Mouse (Mus musculus) liver, embryonic 14.5 days (tissue): ENCODE results near the gene Scn4a. TPM values are rescaled to one million over a fixed set of nuclear protein-coding genes. Genes with fewer than 3 reads are reported as not detected.

Experiments used
- ATAC-seq: fragments of 200-750 bp; cut with Nextera tagmentation; 2 replicates; pipeline ENCODE4 v1.8.0; 2017; ENCODE audit warnings: moderate number of reproducible peaks, mild to moderate bottlenecking, moderate library complexity; ENCODE audit not compliant: insufficient read depth
- DNase-seq, 3 experiments: peaks; one replicate each; pipeline ENCODE4 v3.0.0-alpha.2; 2012 to 2013; ENCODE audit warnings: low read depth in 3 of 3, low spot score in 3 of 3
- H3K27ac ChIP-seq: fragments of 300-500 bp; sonication (generic); 2 replicates; pipeline ENCODE4 v1.5.1; 2014; ENCODE audit warnings: moderate library complexity, mild to moderate bottlenecking, control low read depth, inconsistent platforms
- H3K27me3 ChIP-seq: fragments of 300-500 bp; sonication (generic); 2 replicates; pipeline ENCODE4 v1.6.1; 2014; ENCODE audit warnings: mild to moderate bottlenecking, low read length, moderate library complexity; ENCODE audit not compliant: control insufficient read depth, insufficient read depth
- H3K36me3 ChIP-seq: fragments of 300-500 bp; sonication (generic); replicated peaks from 2 replicates; pipeline ENCODE4 v1.6.1; 2014; ENCODE audit warnings: low read depth; ENCODE audit not compliant: control insufficient read depth, insufficient read depth
- H3K4me1 ChIP-seq, 2 experiments: fragments of 200-500 bp in 1 of 2; fragments of 300-500 bp in 1 of 2; sonication (generic) in 1 of 2; replicated peaks; 2 replicates each; pipeline ENCODE4 v1.6.1; 2012 to 2014; ENCODE audit warnings: antibody characterized with exemption in 1 of 2, inconsistent platforms in 1 of 2, low read length in 1 of 2; ENCODE audit not compliant: control insufficient read depth in 2 of 2, insufficient read depth in 2 of 2
- H3K4me2 ChIP-seq: fragments of 300-500 bp; sonication (generic); 2 replicates; pipeline ENCODE4 v1.6.1; 2014; ENCODE audit warnings: low read depth, mild to moderate bottlenecking, control low read depth, moderate library complexity
- H3K4me3 ChIP-seq, 2 experiments: fragments of 200-500 bp in 1 of 2; fragments of 300-500 bp in 1 of 2; sonication (generic) in 1 of 2; 2 replicates each; pipeline ENCODE4 v1.5.1; 2012 to 2014; ENCODE audit warnings: low read depth in 2 of 2, low read length in 2 of 2, mild to moderate bottlenecking in 2 of 2, control low read depth in 1 of 2, inconsistent platforms in 1 of 2, moderate library complexity in 1 of 2; ENCODE audit not compliant: insufficient read depth in 1 of 2
- H3K9ac ChIP-seq: fragments of 300-500 bp; sonication (generic); replicated peaks from 2 replicates; pipeline ENCODE4 v1.6.1; 2014; ENCODE audit warnings: mild to moderate bottlenecking, control low read depth, moderate library complexity
- H3K9me3 ChIP-seq: fragments of 300-500 bp; sonication (generic); 2 replicates; pipeline ENCODE4 v1.6.1; 2016; ENCODE audit warnings: low read length, mixed read lengths; ENCODE audit not compliant: control insufficient read depth
- CTCF ChIP-seq: IDR thresholded peaks from 2 replicates; pipeline ENCODE4 v1.5.1; 2016; ENCODE audit warnings: antibody characterized with exemption, low read depth, control low read depth
- EP300 ChIP-seq: IDR thresholded peaks from 2 replicates; pipeline ENCODE4 v1.6.1; 2016; ENCODE audit warnings: antibody characterized with exemption, low read depth
- WGBS: fragments of 180-500 bp; shearing (Covaris S2); extraction: QIAGEN DNeasy Blood & Tissue Kit; methylation state at CpG from one replicate; pipeline ENCODE4 v1.1.7; 2014; ENCODE audit not compliant: insufficient replicate concordance; 5-methylcytosine and 5-hydroxymethylcytosine counted together
- polyA plus RNA-seq, 2 experiments: library from polyadenylated mRNA; depleted of rRNA in 1 of 2; stranded (reverse) in 1 of 2; unstranded in 1 of 2; fragments of >200 nt; fragmentation: Nextera tagmentation in 1 of 2; extraction: Ambion mirVana in 1 of 2; gene quantifications; 2 replicates each; pipeline versions ENCODE4 v1.2.1 to v1.2.3; 2012 to 2014

Gene Scn4a
- polyA plus RNA-seq, 2 experiments: 0.01 TPM; not detected in 1

DNA sequence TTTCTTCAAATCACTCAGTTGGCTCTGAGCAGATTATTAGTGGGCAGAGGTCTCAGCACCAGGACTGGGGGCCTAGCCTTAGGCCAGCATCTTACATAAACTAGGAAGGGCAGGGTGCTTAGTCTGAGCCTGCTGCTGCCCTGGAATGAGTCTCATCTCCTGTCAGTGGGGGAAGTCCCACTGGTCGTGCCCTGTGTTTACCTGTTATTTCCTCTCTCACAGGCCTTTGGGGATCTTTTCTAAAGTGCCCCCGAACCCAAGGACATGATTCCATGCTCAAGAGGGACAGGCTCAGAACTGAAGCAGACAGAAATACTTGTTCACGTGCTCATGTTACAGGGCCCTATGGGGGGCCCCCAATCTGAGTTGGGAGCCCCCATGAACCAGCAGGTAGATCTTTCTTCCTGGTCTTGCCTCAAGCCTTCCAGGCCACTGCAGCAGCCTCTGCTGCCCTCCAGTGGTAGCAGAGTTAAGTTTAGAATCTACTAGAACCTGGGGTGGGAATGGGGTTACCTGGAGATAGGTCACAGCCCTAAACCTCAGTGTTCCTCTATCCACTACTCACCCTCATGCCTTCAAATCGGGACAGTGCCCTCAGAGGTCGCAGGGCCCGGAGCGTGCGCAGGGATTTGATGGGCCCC, 27.4 kb downstream of the Scn4a start:
- Histone ChIP-seq H3K4me2 (no peak overlapping the region), H3K27me3 (no peaks in the 10 kb centered on the region), H3K9ac (no peak overlapping the region), H3K4me3 (no peak overlapping the region), H3K36me3 (no peaks in the 10 kb centered on the region), H3K9me3 (no peaks in the 10 kb centered on the region), H3K4me1 (peaks cover 0 to 9% of the 10 kb centered on the region in 2 experiments; a peak in 2 of 4 replicates), H3K27ac (no peak overlapping the region)
- TF ChIP-seq CTCF (peak; percentile 77), EP300 (no peak)
- ATAC-seq (no peak), DNase-seq (peak in 2 of 3 experiments; percentile 9 to 16)
- WGBS: 53% methylated on average over 8 of the region's 8 CpGs

DNA sequence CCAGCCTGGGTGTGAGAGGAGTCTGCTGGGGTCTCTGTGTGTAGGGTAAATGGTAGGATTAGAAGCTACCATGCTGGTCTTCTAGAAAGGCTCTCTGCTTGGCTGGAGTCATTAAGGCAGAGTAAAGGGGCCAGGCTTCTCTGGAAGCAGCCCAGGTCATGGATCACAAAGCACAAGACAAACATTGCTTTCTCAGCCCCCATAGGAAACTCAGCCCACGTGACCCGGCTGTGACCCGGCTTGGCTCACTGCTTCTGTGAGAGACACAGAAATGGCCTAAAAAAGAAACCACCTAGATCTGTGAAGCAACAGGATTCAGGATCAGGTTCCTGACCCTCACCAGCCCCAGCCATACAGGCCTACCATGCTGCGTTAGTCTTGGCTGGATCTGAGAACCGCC, 28.2 kb downstream of the Scn4a start:
- Histone ChIP-seq H3K4me2 (no peak overlapping the region), H3K9me3 (no peaks in the 10 kb centered on the region), H3K9ac (no peak overlapping the region), H3K27ac (no peak overlapping the region), H3K4me1 (peaks cover 0 to 9% of the 10 kb centered on the region in 2 experiments; a peak in 2 of 4 replicates), H3K36me3 (no peaks in the 10 kb centered on the region), H3K27me3 (no peaks in the 10 kb centered on the region), H3K4me3 (no peak overlapping the region)
- WGBS: 77% methylated on average over 5 of the region's 5 CpGs
- no peak for TF ChIP-seq EP300
- ATAC-seq: no peak
- DNase-seq: no peak

- Histone ChIP-seq H3K9me3 (no peaks in the 10 kb centered on the region), H3K27ac (no peak overlapping the region), H3K36me3 (no peaks in the 10 kb centered on the region), H3K4me2 (no peak overlapping the region), H3K4me1 (no peaks in the 10 kb centered on the region), H3K9ac (no peak overlapping the region), H3K4me3 (no peak overlapping the region), H3K27me3 (no peaks in the 10 kb centered on the region)
- DNase-seq (no peak), ATAC-seq (no peak)
- no peak for TF ChIP-seq EP300
- no peak for TF ChIP-seq CTCF
- 46% methylated on average over 21 of the region's 21 CpGs for WGBS
Measured at GRCm38 (mm10) chr11:106318406-106319366, 34.4 kb downstream of the Scn4a start.

- 67% methylated on average over 7 of the region's 7 CpGs for WGBS
- Histone ChIP-seq H3K36me3 (no peaks in the 10 kb centered on the region), H3K4me2 (no peak overlapping the region), H3K4me3 (no peak overlapping the region), H3K27me3 (no peaks in the 10 kb centered on the region), H3K4me1 (no peaks in the 10 kb centered on the region), H3K9me3 (no peaks in the 10 kb centered on the region), H3K27ac (no peak overlapping the region), H3K9ac (no peak overlapping the region)
- no peak for DNase-seq
- no peak for TF ChIP-seq EP300
- ATAC-seq: no peak
Measured at GRCm38 (mm10) chr11:106317801-106318200, 35.3 kb downstream of the Scn4a start.

GRCm38 (mm10) chr11:106316416-106316815, 36.7 kb downstream of the Scn4a start:
- ATAC-seq (no peak), DNase-seq (no peak)
- no peak overlapping the region for H3K4me2 ChIP-seq
- no peaks in the 10 kb centered on the region for H3K4me1 ChIP-seq
- H3K27me3 ChIP-seq: no peaks in the 10 kb centered on the region
- H3K9ac ChIP-seq: no peak overlapping the region
- H3K9me3 ChIP-seq: no peaks in the 10 kb centered on the region
- no peak overlapping the region for H3K4me3 ChIP-seq
- H3K36me3 ChIP-seq: no peaks in the 10 kb centered on the region
- no peak overlapping the region for H3K27ac ChIP-seq
- TF ChIP-seq EP300 (no peak), CTCF (no peak)
- WGBS: 68% methylated on average over 1 of the region's 1 CpGs
